Mouse (Mus musculus) midbrain, embryonic 16.5 days (tissue): ENCODE data around the gene 1700018B08Rik. TPM values are rescaled to one million over a fixed set of nuclear protein-coding genes. Genes with fewer than 3 reads are reported as not detected.

Experiments used
- ATAC-seq: fragments of 200-750 bp; cut with Nextera tagmentation; 2 replicates; pipeline ENCODE4 v1.8.0; 2017; ENCODE audit warnings: moderate TSS enrichment
- H3K27ac ChIP-seq: fragments of 300-500 bp; sonication (generic); 2 replicates; pipeline ENCODE4 v1.5.1; 2014; ENCODE audit warnings: mild to moderate bottlenecking, low read length, mixed read lengths
- H3K27me3 ChIP-seq: fragments of 300-500 bp; sonication (generic); 2 replicates; pipeline ENCODE4 v1.6.1; 2014; ENCODE audit warnings: low read depth, low read length, mixed read lengths; ENCODE audit not compliant: control insufficient read depth, insufficient read depth
- H3K36me3 ChIP-seq: fragments of 300-500 bp; sonication (generic); 2 replicates; pipeline ENCODE4 v1.6.1; 2014; ENCODE audit warnings: mild to moderate bottlenecking, low read length, moderate library complexity, mixed read lengths; ENCODE audit not compliant: control insufficient read depth, insufficient read depth
- H3K4me1 ChIP-seq: fragments of 300-500 bp; sonication (generic); 2 replicates; pipeline ENCODE4 v1.6.1; 2014; ENCODE audit warnings: mild to moderate bottlenecking, low read length, mixed read lengths; ENCODE audit not compliant: control insufficient read depth, insufficient read depth
- H3K4me2 ChIP-seq: fragments of 300-500 bp; sonication (generic); 2 replicates; pipeline ENCODE4 v1.6.1; 2014; ENCODE audit warnings: mild to moderate bottlenecking, low read length, mixed read lengths
- H3K4me3 ChIP-seq: fragments of 300-500 bp; sonication (generic); 2 replicates; pipeline ENCODE4 v1.5.1; 2014; ENCODE audit warnings: low read depth, mild to moderate bottlenecking, low read length, moderate library complexity, mixed read lengths
- H3K9ac ChIP-seq: fragments of 300-500 bp; sonication (generic); 2 replicates; pipeline ENCODE4 v1.6.1; 2014; ENCODE audit warnings: low read depth, low read length, mixed read lengths
- H3K9me3 ChIP-seq: fragments of 300-500 bp; sonication (generic); replicated peaks from 2 replicates; pipeline ENCODE4 v1.6.1; 2014; ENCODE audit warnings: mild to moderate bottlenecking, low read length, mixed read lengths; ENCODE audit not compliant: control insufficient read depth, poor library complexity, severe bottlenecking
- WGBS: fragments of 180-500 bp; shearing (Covaris S2); extraction: QIAGEN DNeasy Blood & Tissue Kit; methylation state at CpG from one replicate; pipeline ENCODE4 v1.1.7; 2014; 5-methylcytosine and 5-hydroxymethylcytosine counted together
- polyA plus RNA-seq: library from polyadenylated mRNA; unstranded; fragments of >200 nt; fragmentation: Nextera tagmentation; extraction: Ambion mirVana; gene quantifications from 2 replicates; pipeline ENCODE4 v1.2.1, GENCODE M21; 2015

Gene 1700018B08Rik
- polyA plus RNA-seq, 1 experiment from 2014 or later: not detected

- Histone ChIP-seq H3K9ac (no peak overlapping the region), H3K36me3 (peaks cover 37% of the 10 kb centered on the region), H3K4me1 (no peaks in the 10 kb centered on the region), H3K27me3 (no peaks in the 10 kb centered on the region), H3K4me2 (no peak overlapping the region), H3K9me3 (no peaks in the 10 kb centered on the region), H3K4me3 (no peak overlapping the region), H3K27ac (no peak overlapping the region)
- ATAC-seq: no peak
- 94% methylated on average over 32 of the region's 32 CpGs for WGBS
These were observed 9.8 kb upstream of the 1700018B08Rik start for GRCm38 (mm10) chr8:121553831-121554475.

- H3K9me3 ChIP-seq: no peaks in the 10 kb centered on the region
- H3K27ac ChIP-seq: no peak overlapping the region
- H3K4me3 ChIP-seq: no peak overlapping the region
- H3K36me3 ChIP-seq: peaks cover 32% of the 10 kb centered on the region
- WGBS: 83% methylated on average over 9 of the region's 9 CpGs
- no peak overlapping the region for H3K4me2 ChIP-seq
- no peaks in the 10 kb centered on the region for H3K27me3 ChIP-seq
- no peaks in the 10 kb centered on the region for H3K4me1 ChIP-seq
- H3K9ac ChIP-seq: no peak overlapping the region
- no peak for ATAC-seq
These were observed 8.4 kb upstream of the 1700018B08Rik start for GRCm38 (mm10) chr8:121552506-121552905.

- H3K9ac ChIP-seq: no peak overlapping the region
- peaks cover 32% of the 10 kb centered on the region for H3K36me3 ChIP-seq
- ATAC-seq: no peak
- no peaks in the 10 kb centered on the region for H3K27me3 ChIP-seq
- H3K4me1 ChIP-seq: no peaks in the 10 kb centered on the region
- no peak overlapping the region for H3K4me3 ChIP-seq
- 62% methylated on average over 24 of the region's 24 CpGs for WGBS
- H3K27ac ChIP-seq: no peak overlapping the region
- no peaks in the 10 kb centered on the region for H3K9me3 ChIP-seq
- no peak overlapping the region for H3K4me2 ChIP-seq
These were observed 7.2 kb upstream of the 1700018B08Rik start for GRCm38 (mm10) chr8:121551065-121551985.

GRCm38 (mm10) chr8:121550056-121550455 lies 5.9 kb upstream of the 1700018B08Rik start:
- H3K4me1 ChIP-seq: no peaks in the 10 kb centered on the region

GRCm38 (mm10) chr8:121547132-121547531 lies 3.0 kb upstream of the 1700018B08Rik start:
- H3K9me3 ChIP-seq: no peaks in the 10 kb centered on the region
- H3K36me3 ChIP-seq: peaks cover 6% of the 10 kb centered on the region
- no peaks in the 10 kb centered on the region for H3K27me3 ChIP-seq
- no peaks in the 10 kb centered on the region for H3K4me1 ChIP-seq
- H3K4me2 ChIP-seq: no peak overlapping the region
- ATAC-seq: peak; percentile 58; the same call in 1 of the 2 replicates
- H3K4me3 ChIP-seq: no peak overlapping the region
- H3K9ac ChIP-seq: no peak overlapping the region
- H3K27ac ChIP-seq: no peak overlapping the region
- 5% methylated on average over 7 of the region's 7 CpGs for whole genome bisulfite sequencing

More at GRCm38 (mm10) chr8:121550056-121550455, 5.9 kb upstream of the 1700018B08Rik start:
- peaks cover 31% of the 10 kb centered on the region for H3K36me3 ChIP-seq
- no peaks in the 10 kb centered on the region for H3K9me3 ChIP-seq
- ATAC-seq: no peak
- no peak overlapping the region for H3K27ac ChIP-seq
- WGBS: 90% methylated on average over 6 of the region's 6 CpGs
- no peak overlapping the region for H3K9ac ChIP-seq
- H3K4me3 ChIP-seq: no peak overlapping the region
- no peaks in the 10 kb centered on the region for H3K27me3 ChIP-seq
- H3K4me2 ChIP-seq: no peak overlapping the region

GRCm38 (mm10) chr8:121544936-121545335 lies 816 bp upstream of the 1700018B08Rik start:
- 82% methylated on average over 11 of the region's 11 CpGs for WGBS
- H3K36me3 ChIP-seq: no peaks in the 10 kb centered on the region
- H3K4me1 ChIP-seq: no peaks in the 10 kb centered on the region
- H3K9me3 ChIP-seq: no peaks in the 10 kb centered on the region
- no peak overlapping the region for H3K27ac ChIP-seq
- no peaks in the 10 kb centered on the region for H3K27me3 ChIP-seq
- no peak overlapping the region for H3K4me2 ChIP-seq
- H3K4me3 ChIP-seq: no peak overlapping the region
- no peak overlapping the region for H3K9ac ChIP-seq
- ATAC-seq: no peak

GRCm38 (mm10) chr8:121542901-121543300 lies 1.2 kb downstream of the 1700018B08Rik start:
- no peaks in the 10 kb centered on the region for H3K4me1 ChIP-seq
- no peak overlapping the region for H3K27ac ChIP-seq
- no peak overlapping the region for H3K9ac ChIP-seq
- no peaks in the 10 kb centered on the region for H3K9me3 ChIP-seq
- no peak for ATAC-seq
- H3K4me2 ChIP-seq: no peak overlapping the region
- H3K36me3 ChIP-seq: no peaks in the 10 kb centered on the region
- 56% methylated on average over 13 of the region's 13 CpGs for WGBS
- H3K27me3 ChIP-seq: no peaks in the 10 kb centered on the region; the same call in 1 of the 2 replicates
- H3K4me3 ChIP-seq: no peak overlapping the region

GRCm38 (mm10) chr8:121541862-121542261 lies 2.3 kb downstream of the 1700018B08Rik start:
- Histone ChIP-seq H3K9ac (no peak overlapping the region), H3K36me3 (no peaks in the 10 kb centered on the region), H3K4me1 (no peaks in the 10 kb centered on the region), H3K27ac (no peak overlapping the region), H3K4me2 (no peak overlapping the region), H3K4me3 (no peak overlapping the region), H3K27me3 (no peaks in the 10 kb centered on the region; the same call in 1 of the 2 replicates), H3K9me3 (no peaks in the 10 kb centered on the region)
- no peak for ATAC-seq
- 87% methylated on average over 19 of the region's 19 CpGs for WGBS

- Histone ChIP-seq H3K27me3 (no peaks in the 10 kb centered on the region), H3K27ac (no peak overlapping the region), H3K9me3 (no peaks in the 10 kb centered on the region), H3K4me3 (no peak overlapping the region), H3K4me2 (no peak overlapping the region), H3K36me3 (no peaks in the 10 kb centered on the region), H3K4me1 (no peaks in the 10 kb centered on the region), H3K9ac (no peak overlapping the region)
- 60% methylated on average over 5 of the region's 5 CpGs for WGBS
- ATAC-seq: no peak
These were observed 11.7 kb downstream of the 1700018B08Rik start for GRCm38 (mm10) chr8:121532381-121532780.
